Mouse (Mus musculus): ENCODE measurements around the gene Hdc.

- TF ChIP-seq POLR2A (IDR thresholded peaks at IDR 0.05; ENCODE audit: borderline replicate concordance, extremely low read depth, low read depth, low read length), result no peak
- TF ChIP-seq CTCF (IDR thresholded peaks at IDR 0.05; ENCODE audit: insufficient read depth, low read length), result no peak
Observed at GRCm38 (mm10) chr2:126563411-126564105, 55.5 kb downstream of the Hdc start.
